Mouse (Mus musculus) adrenal gland, adult 2 months (tissue): ENCODE results near the gene Mybbp1a. TPM values are rescaled to one million over a fixed set of nuclear protein-coding genes. Genes with fewer than 3 reads are reported as not detected.

Experiments used
- DNase-seq: peaks from one replicate; pipeline ENCODE4 v3.0.0; 2021
- long read RNA-seq: library from polyadenylated mRNA; stranded (forward); transcript quantifications from one replicate; pipeline ENCODE4 v2.0.0, GENCODE M21; 2021
- polyA plus RNA-seq: library from polyadenylated mRNA; depleted of rRNA; stranded (reverse); fragments of >200 nt; gene quantifications from 2 replicates; pipeline ENCODE4 v1.2.3, GENCODE M21; 2012; rRNA removed
- total RNA-seq, 2 experiments: library from RNA; stranded (reverse); gene quantifications; 2 replicates each; pipeline ENCODE4 v1.2.3; 2021

Gene Mybbp1a
- 10 to 100 TPM; 68.0 to 86.1 TPM for total RNA-seq
- polyA plus RNA-seq = 31.6 and 37.9 TPM in 2 replicates
- long read RNA-seq, full-length matches to known transcripts = 40 of 62 reads
- long read RNA-seq, partial matches to known transcripts = 14 of 62 reads
- long read RNA-seq, other reads (novel, unspliced or antisense) = 8 of 62 reads

GRCm38 (mm10) chr11:72440965-72441664, at the start of gene Mybbp1a:
Gene Mybbp1a, plus strand, starts transcription at chr11:72441355.
- peak; percentile 99 for DNase-seq

- DNase-seq = no peak
Observed at GRCm38 (mm10) chr11:72393243-72393642, 47.9 kb upstream of the Mybbp1a start.

- peak; percentile 78 for DNase-seq
Observed at GRCm38 (mm10) chr11:72393669-72394068, 47.5 kb upstream of the Mybbp1a start.

- DNase-seq = no peak
Observed at GRCm38 (mm10) chr11:72394694-72395093, 46.5 kb upstream of the Mybbp1a start.

- no peak for DNase-seq
Observed at GRCm38 (mm10) chr11:72395652-72396051, 45.5 kb upstream of the Mybbp1a start.

- peak; percentile 42 for DNase-seq
Observed at GRCm38 (mm10) chr11:72396621-72397020, 44.5 kb upstream of the Mybbp1a start.

GRCm38 (mm10) chr11:72397072-72397471, 44.1 kb upstream of the Mybbp1a start:
- DNase-seq = peak; percentile 57

- no peak for DNase-seq
Observed at GRCm38 (mm10) chr11:72397811-72398525, 43.2 kb upstream of the Mybbp1a start.

- DNase-seq = no peak
Observed at GRCm38 (mm10) chr11:72401068-72401467, 40.1 kb upstream of the Mybbp1a start.

- DNase-seq = no peak
Observed at GRCm38 (mm10) chr11:72402017-72402416, 39.1 kb upstream of the Mybbp1a start.

- no peak for DNase-seq
Observed at GRCm38 (mm10) chr11:72402969-72403368, 38.2 kb upstream of the Mybbp1a start.

- no peak for DNase-seq
Observed at GRCm38 (mm10) chr11:72405532-72405931, 35.6 kb upstream of the Mybbp1a start.

- DNase-seq = no peak
Observed at GRCm38 (mm10) chr11:72406079-72406675, 35.0 kb upstream of the Mybbp1a start.

- DNase-seq = no peak
Observed at GRCm38 (mm10) chr11:72407081-72407480, 34.1 kb upstream of the Mybbp1a start.

GRCm38 (mm10) chr11:72407574-72407973, 33.6 kb upstream of the Mybbp1a start:
- DNase-seq = no peak

- no peak for DNase-seq
Observed at GRCm38 (mm10) chr11:72408451-72409170, 32.5 kb upstream of the Mybbp1a start.

- no peak for DNase-seq
Observed at GRCm38 (mm10) chr11:72409649-72410385, 31.3 kb upstream of the Mybbp1a start.

GRCm38 (mm10) chr11:72410521-72411092, 30.5 kb upstream of the Mybbp1a start:
- DNase-seq = no peak

- peak; percentile 95 for DNase-seq
Observed at GRCm38 (mm10) chr11:72411093-72411921, 29.8 kb upstream of the Mybbp1a start, which contains the start of gene Smtnl2. Gene Smtnl2, minus strand, starts transcription at chr11:72411713.

- DNase-seq = no peak
Observed at GRCm38 (mm10) chr11:72411945-72412344, 29.2 kb upstream of the Mybbp1a start.
